Mouse (Mus musculus): ENCODE data around the gene Haus2.

Gene Haus2

GRCm38 (mm10) chr2:120619538-120619937 lies 10.4 kb downstream of the Haus2 start:
- no peak for DNase-seq

GRCm38 (mm10) chr2:120622920-120623319 lies 13.7 kb downstream of the Haus2 start:
- no peak for DNase-seq

GRCm38 (mm10) chr2:120628076-120628865 lies 19.1 kb downstream of the Haus2 start:
- no peak for DNase-seq

- DNase-seq, result peak; percentile 97
Observed at GRCm38 (mm10) chr2:120628886-120629735, 19.9 kb downstream of the Haus2 start, which contains the start of gene Stard9. Stard9 (plus strand) TSS chr2:120629121.

- DNase-seq, result no peak
Observed at GRCm38 (mm10) chr2:120630246-120630645, 21.1 kb downstream of the Haus2 start.

GRCm38 (mm10) chr2:120630655-120631054 lies 21.5 kb downstream of the Haus2 start:
- DNase-seq, result no peak

- DNase-seq, result no peak
Observed at GRCm38 (mm10) chr2:120631521-120631920, 22.3 kb downstream of the Haus2 start.

GRCm38 (mm10) chr2:120631957-120632356 lies 22.8 kb downstream of the Haus2 start:
- DNase-seq, result peak; percentile 47

GRCm38 (mm10) chr2:120640835-120641234 lies 31.7 kb downstream of the Haus2 start:
- no peak for DNase-seq

GRCm38 (mm10) chr2:120643836-120644235 lies 34.7 kb downstream of the Haus2 start:
- DNase-seq, result peak; percentile 64

- peak; percentile 63 for DNase-seq
Observed at GRCm38 (mm10) chr2:120646777-120647176, 37.6 kb downstream of the Haus2 start.

- DNase-seq, result no peak
Observed at GRCm38 (mm10) chr2:120652256-120652924, 43.2 kb downstream of the Haus2 start.

GRCm38 (mm10) chr2:120652925-120653284 lies 43.7 kb downstream of the Haus2 start:
- no peak for DNase-seq

- no peak for DNase-seq
Observed at GRCm38 (mm10) chr2:120654693-120655092, 45.5 kb downstream of the Haus2 start.

- no peak for DNase-seq
Observed at GRCm38 (mm10) chr2:120655905-120656304, 46.7 kb downstream of the Haus2 start.

- DNase-seq, result no peak
Observed at GRCm38 (mm10) chr2:120656711-120657110, 47.5 kb downstream of the Haus2 start.

GRCm38 (mm10) chr2:120658486-120658885 lies 49.3 kb downstream of the Haus2 start:
- no peak for DNase-seq

- no peak for DNase-seq
Observed at GRCm38 (mm10) chr2:120659318-120659717, 50.1 kb downstream of the Haus2 start.

- DNase-seq, result no peak
Observed at GRCm38 (mm10) chr2:120660486-120661078, 51.4 kb downstream of the Haus2 start.

- no peak for DNase-seq
Observed at GRCm38 (mm10) chr2:120662766-120663165, 53.6 kb downstream of the Haus2 start.

GRCm38 (mm10) chr2:120663491-120664154 lies 54.4 kb downstream of the Haus2 start:
- DNase-seq, result no peak

- DNase-seq, result no peak
Observed at GRCm38 (mm10) chr2:120667446-120667845, 58.3 kb downstream of the Haus2 start.
